Comparison of ENCODE assay signal across 9 mouse cellular contexts in genomic region chr4:123956703-123957491, GRCm38 (mm10). TPM values are rescaled to one million over a fixed set of nuclear protein-coding genes. Genes with fewer than 3 reads are reported as not detected.
DNase-seq lines count a peak whose midpoint lies in the region; ATAC-seq and TF ChIP-seq lines count a peak whose summit lies in the region.
"Had no signal": no experiment of that assay in that cellular context is flagged by ENCODE, and none has a peak within 500 bp of the region (broad histone marks: within the 10 kb centered on the region; RNA-seq: fewer than 3 reads in every experiment).

No protein-coding gene starts in this region.

- peaks cover 86% of the 10 kb centered on the region for H3K27me3 ChIP-seq in CH12.LX (replicated peaks)
- peaks cover 9% of the 10 kb centered on the region; the same call in 1 of the 2 replicates for H3K27me3 ChIP-seq in forebrain, embryonic 11.5 days (ENCODE audit: control insufficient read depth, insufficient read depth, low read length)
- H3K27me3 ChIP-seq in heart, embryonic 14.5 days (ENCODE audit: control insufficient read depth, insufficient read depth, low read length): peaks cover 20% of the 10 kb centered on the region
- peaks cover 32% of the 10 kb centered on the region for H3K27me3 ChIP-seq in liver, embryonic 12.5 days (replicated peaks)
- H3K27me3 ChIP-seq in stomach, embryonic 14.5 days (ENCODE audit: control insufficient read depth, insufficient read depth, low read length): peaks cover 3% of the 10 kb centered on the region; the same call in 1 of the 2 replicates

- peak; percentile 41 for DNase-seq in CH12.LX (ENCODE audit: extremely low read depth)
- DNase-seq in c-Kit-positive CD71-positive TER-119-positive erythroid progenitor cells, embryonic 14.5 days (ENCODE audit: low spot score): peak; percentile 10
- peak; percentile 95 for DNase-seq in forebrain, embryonic 11.5 days (ENCODE audit: low spot score)
- DNase-seq in kidney, postnatal 10 days: peak; percentile 88
- DNase-seq in neural tube, embryonic 10.5 days (ENCODE audit: extremely low spot score, low spot score): peak; percentile 88

- H3K4me2 ChIP-seq in CH12.LX (ENCODE audit: insufficient read depth, low read depth, poor library complexity, severe bottlenecking): no peak overlapping the region
- H3K4me2 ChIP-seq in forebrain, embryonic 11.5 days (ENCODE audit: low read depth, low read length, severe bottlenecking): peak overlapping the region; percentile 45
- peak overlapping the region; percentile 61 for H3K4me2 ChIP-seq in heart, embryonic 14.5 days (ENCODE audit: low read length)
- peak overlapping the region; percentile 16; the same call in 1 of the 2 replicates for H3K4me2 ChIP-seq in liver, embryonic 12.5 days
- H3K4me2 ChIP-seq in stomach, embryonic 14.5 days (replicated peaks; ENCODE audit: low read depth, low read length): peak overlapping the region; percentile 37

- TF ChIP-seq CTCF in CH12.LX (conservative IDR thresholded peaks at IDR 0.05 in 1 of 2, IDR thresholded peaks at IDR 0.05 in 1 of 2; ENCODE audit: low read depth in 2 of 2, low read length in 2 of 2): peak in 1 of 2 experiments; percentile 78; a peak in 3 of 4 replicates

- no peak for TF ChIP-seq POLR2A in CH12.LX (IDR thresholded peaks at IDR 0.05; ENCODE audit: low read depth, low read length)

- no peak overlapping the region for H3K4me3 ChIP-seq in CH12.LX (replicated peaks in 1 of 3; ENCODE audit: low read depth in 2 of 3, low read length in 2 of 3, poor library complexity in 1 of 3)
- peak overlapping the region; percentile 10; the same call in 1 of the 2 replicates for H3K4me3 ChIP-seq in forebrain, embryonic 11.5 days (ENCODE audit: low read depth, low read length)
- peak overlapping the region; percentile 21 to 29 for H3K4me3 ChIP-seq in heart, embryonic 14.5 days (ENCODE audit: control insufficient read depth in 1 of 2, insufficient read depth in 1 of 2, low read depth in 1 of 2, low read length in 2 of 2)
- no peak overlapping the region for H3K4me3 ChIP-seq in liver, embryonic 12.5 days
- H3K4me3 ChIP-seq in stomach, embryonic 14.5 days (ENCODE audit: low read depth, low read length): peak overlapping the region; percentile 2; the same call in 1 of the 2 replicates
- H3K4me3 ChIP-seq: erythroblast, embryonic 14.5 days had no signal

- no peaks in the 10 kb centered on the region for H3K9me3 ChIP-seq in CH12.LX (replicated peaks; ENCODE audit: low read length)
- H3K9me3 ChIP-seq in forebrain, embryonic 11.5 days (ENCODE audit: control insufficient read depth, low read length): no peaks in the 10 kb centered on the region
- H3K9me3 ChIP-seq in heart, embryonic 14.5 days (ENCODE audit: control insufficient read depth, low read length): no peaks in the 10 kb centered on the region
- no peaks in the 10 kb centered on the region for H3K9me3 ChIP-seq in liver, embryonic 12.5 days (replicated peaks)
- H3K9me3 ChIP-seq in stomach, embryonic 14.5 days (ENCODE audit: control insufficient read depth, low read depth, low read length): no peaks in the 10 kb centered on the region

- ATAC-seq in forebrain, embryonic 11.5 days (replicated peaks; ENCODE audit: low FRiP score): peak; percentile 80
- no peak for ATAC-seq in heart, embryonic 14.5 days (ENCODE audit: insufficient number of reproducible peaks, insufficient read depth, low FRiP score, low read depth)
- 0 out of 2 replicates have a peak, but pooled peaks have one; percentile 47 for ATAC-seq in liver, embryonic 12.5 days
- peak; percentile 71; the same call in 1 of the 2 replicates for ATAC-seq in stomach, embryonic 14.5 days (ENCODE audit: insufficient number of reproducible peaks, insufficient read depth, low FRiP score, low read depth)

- no peak overlapping the region for H3K27ac ChIP-seq in CH12.LX (ENCODE audit: insufficient read depth, low read depth)
- no peak overlapping the region for H3K27ac ChIP-seq in forebrain, embryonic 11.5 days (ENCODE audit: low read depth, low read length)
- no peak overlapping the region for H3K27ac ChIP-seq in heart, embryonic 14.5 days (replicated peaks in 1 of 2; ENCODE audit: control insufficient read depth in 1 of 2, insufficient read depth in 1 of 2, low read depth in 2 of 2, low read length in 2 of 2)
- no peak overlapping the region for H3K27ac ChIP-seq in liver, embryonic 12.5 days
- H3K27ac ChIP-seq in stomach, embryonic 14.5 days (ENCODE audit: low read length): no peak overlapping the region

- peak; percentile 76 for TF ChIP-seq RAD21 in CH12.LX (IDR thresholded peaks at IDR 0.05; ENCODE audit: low read depth, low read length)

- no peak overlapping the region for H3K9ac ChIP-seq in CH12.LX (ENCODE audit: insufficient read depth, low read depth)
- peak overlapping the region; percentile 28; the same call in 1 of the 2 replicates for H3K9ac ChIP-seq in forebrain, embryonic 11.5 days (ENCODE audit: low read length)
- H3K9ac ChIP-seq in heart, embryonic 14.5 days (ENCODE audit: low read length): peak overlapping the region; percentile 50; the same call in 1 of the 2 replicates
- H3K9ac ChIP-seq in liver, embryonic 12.5 days: no peak overlapping the region
- no peak overlapping the region for H3K9ac ChIP-seq in stomach, embryonic 14.5 days (replicated peaks; ENCODE audit: low read depth, low read length)

- TF ChIP-seq EP300 in CH12.LX (IDR thresholded peaks at IDR 0.05; ENCODE audit: low read length): no peak

- in situ Hi-C loops in CH12.LX (cut with MboI; ENCODE audit: low pct_ligation_motif_present, low pct_unique_long_range_greater_than_20kb, low sequenced_read_pairs): loop anchor here (10.0 to 25.0 kb wide), 2 partner anchors 78 to 180 kb away; no protein-coding TSS in a partner anchor

- peaks cover 0 to 5% of the 10 kb centered on the region in 2 experiments; a peak in 2 of 4 replicates for H3K4me1 ChIP-seq in CH12.LX (ENCODE audit: control insufficient read depth in 1 of 2, insufficient read depth in 2 of 2)
- H3K4me1 ChIP-seq in forebrain, embryonic 11.5 days (replicated peaks; ENCODE audit: control insufficient read depth, insufficient read depth, low read length): peaks cover 3% of the 10 kb centered on the region; the same call in 1 of the 2 replicates
- H3K4me1 ChIP-seq in heart, embryonic 14.5 days (ENCODE audit: control insufficient read depth in 2 of 2, insufficient read depth in 2 of 2, low read length in 2 of 2): peaks cover 6 to 13% of the 10 kb centered on the region in 2 experiments; a peak in 3 of 4 replicates
- no peaks in the 10 kb centered on the region for H3K4me1 ChIP-seq in liver, embryonic 12.5 days
- H3K4me1 ChIP-seq in stomach, embryonic 14.5 days (ENCODE audit: control insufficient read depth, insufficient read depth, low read length): 0 out of 2 replicates have a peak, but pooled peaks cover 12% of the 10 kb centered on the region

- dilution Hi-C loops in CH12.LX (cut with MboI; ENCODE audit: extremely low pct_ligation_motif_present, extremely low pct_unique_long_range_greater_than_20kb, low sequenced_read_pairs): no loop called here

- H3K36me3 ChIP-seq in CH12.LX (replicated peaks in 1 of 2; ENCODE audit: control insufficient read depth in 1 of 2, insufficient read depth in 1 of 2, low read length in 1 of 2): no peaks in the 10 kb centered on the region
- no peaks in the 10 kb centered on the region for H3K36me3 ChIP-seq in forebrain, embryonic 11.5 days (ENCODE audit: control insufficient read depth, insufficient read depth, low read length)
- no peaks in the 10 kb centered on the region for H3K36me3 ChIP-seq in heart, embryonic 14.5 days (ENCODE audit: control insufficient read depth, insufficient read depth, low read length)
- H3K36me3 ChIP-seq in liver, embryonic 12.5 days: no peaks in the 10 kb centered on the region
- no peaks in the 10 kb centered on the region for H3K36me3 ChIP-seq in stomach, embryonic 14.5 days (ENCODE audit: control insufficient read depth, insufficient read depth, low read length)

- H3K79me2 ChIP-seq in CH12.LX (replicated peaks; ENCODE audit: control insufficient read depth, extremely low read depth, insufficient read depth, poor library complexity, severe bottlenecking): no peaks in the 10 kb centered on the region

- WGBS in forebrain, embryonic 11.5 days: 6% methylated on average over 31 of the region's 31 CpGs
- WGBS in heart, embryonic 14.5 days: 4% methylated on average over 31 of the region's 31 CpGs
- 8% methylated on average over 31 of the region's 31 CpGs for WGBS in liver, embryonic 12.5 days (ENCODE audit: insufficient replicate concordance)
- 5% methylated on average over 31 of the region's 31 CpGs for WGBS in stomach, embryonic 14.5 days

TF ChIP-seq in CH12.LX, 34 proteins besides CTCF, POLR2A, EP300 and RAD21 (continues in another document):
- TF ChIP-seq MAX (IDR thresholded peaks at IDR 0.05; ENCODE audit: low read length) (0 out of 2 replicates have a peak, but pooled peaks have one; percentile 22), SMC3 (IDR thresholded peaks at IDR 0.05; ENCODE audit: low read depth, low read length) (peak; percentile 70)

RNA-seq across cellular contexts. Expression of gene 4930535I16Rik, which starts 39.1 kb away (rescaled TPM):
- total RNA-seq in CH12.LX (2012; rRNA removed) (2.1 and 3.2 TPM in 2 replicates), CH12.LX (2014; rRNA removed) (not detected in 2 replicates)
- not detected in 2 replicates for polyA plus RNA-seq in CH12.LX (2012; ENCODE audit: insufficient read length, low read depth)
- not detected in 2 replicates for polyA plus RNA-seq in forebrain, embryonic 11.5 days (2014; fragmentation: Nextera tagmentation; extraction: Ambion mirVana)
- not detected in 2 replicates for polyA plus RNA-seq in heart, embryonic 14.5 days (2014; fragmentation: Nextera tagmentation; extraction: Ambion mirVana)
- polyA plus RNA-seq in liver, embryonic 12.5 days (2016; fragmentation: Nextera tagmentation; extraction: Ambion mirVana): not detected in 2 replicates
- not detected in 2 replicates for polyA plus RNA-seq in stomach, embryonic 14.5 days (2014; fragmentation: Nextera tagmentation; extraction: Ambion mirVana)
- polyA plus RNA-seq: erythroblast, embryonic 14.5 days had no signal

RNA-seq across cellular contexts. Expression of gene Rragc, which starts 39.7 kb away (rescaled TPM):
- 23.6 and 24.0 TPM in 2 replicates for total RNA-seq in CH12.LX (2012; rRNA removed)
- total RNA-seq in CH12.LX (2014; rRNA removed): 67.6 and 77.9 TPM in 2 replicates
- 49.0 and 49.1 TPM in 2 replicates for polyA plus RNA-seq in CH12.LX (2012; ENCODE audit: insufficient read length, low read depth)
- 42.6 and 47.5 TPM in 2 replicates for polyA plus RNA-seq in forebrain, embryonic 11.5 days (2014; fragmentation: Nextera tagmentation; extraction: Ambion mirVana)
- 45.0 and 48.6 TPM in 2 replicates for polyA plus RNA-seq in heart, embryonic 14.5 days (2014; fragmentation: Nextera tagmentation; extraction: Ambion mirVana)
- 38.4 and 38.8 TPM in 2 replicates for polyA plus RNA-seq in liver, embryonic 12.5 days (2016; fragmentation: Nextera tagmentation; extraction: Ambion mirVana)
- 54.1 and 54.8 TPM in 2 replicates for polyA plus RNA-seq in stomach, embryonic 14.5 days (2014; fragmentation: Nextera tagmentation; extraction: Ambion mirVana)

RNA-seq across cellular contexts. Expression of gene Mycbp, which starts 52.3 kb away (rescaled TPM):
- 31.4 and 33.8 TPM in 2 replicates for total RNA-seq in CH12.LX (2012; rRNA removed)
- 45.4 and 46.9 TPM in 2 replicates for total RNA-seq in CH12.LX (2014; rRNA removed)
- 54.4 and 54.7 TPM in 2 replicates for polyA plus RNA-seq in CH12.LX (2012; ENCODE audit: insufficient read length, low read depth)
- polyA plus RNA-seq in forebrain, embryonic 11.5 days (2014; fragmentation: Nextera tagmentation; extraction: Ambion mirVana): 58.6 and 59.9 TPM in 2 replicates
- 57.1 and 58.5 TPM in 2 replicates for polyA plus RNA-seq in heart, embryonic 14.5 days (2014; fragmentation: Nextera tagmentation; extraction: Ambion mirVana)
- 79.5 and 79.7 TPM in 2 replicates for polyA plus RNA-seq in liver, embryonic 12.5 days (2016; fragmentation: Nextera tagmentation; extraction: Ambion mirVana)
- 81.9 and 82.3 TPM in 2 replicates for polyA plus RNA-seq in stomach, embryonic 14.5 days (2014; fragmentation: Nextera tagmentation; extraction: Ambion mirVana)

Comparison
In these comparisons a context has a peak if more than half of its experiments do, and no peak if none do; other contexts are left out.
1. DNase-seq: peak in every context shown above with its lines; median percentile 95 in forebrain, embryonic 11.5 days; 88 in kidney, postnatal 10 days; 88 in neural tube, embryonic 10.5 days; 41 in CH12.LX; 10 in c-Kit-positive CD71-positive TER-119-positive erythroid progenitor cells, embryonic 14.5 days.
2. H3K4me3 ChIP-seq: peak in forebrain, embryonic 11.5 days (single experiment), heart, embryonic 14.5 days (2 of 2) and stomach, embryonic 14.5 days (single experiment); none in CH12.LX (0 of 3) and liver, embryonic 12.5 days (single experiment).
3. H3K9ac ChIP-seq: peak in forebrain, embryonic 11.5 days (single experiment) and heart, embryonic 14.5 days (single experiment); none in CH12.LX (single experiment), liver, embryonic 12.5 days (single experiment) and stomach, embryonic 14.5 days (single experiment).